Mouse (Mus musculus): ENCODE measurements around the gene Brd3.

- TF ChIP-seq GATA1 (IDR thresholded peaks at IDR 0.05; ENCODE audit: low read length) (no peak), TAL1 (IDR thresholded peaks at IDR 0.05; ENCODE audit: low read length) (no peak)
Observed at GRCm38 (mm10) chr2:27459735-27460134, 47.7 kb downstream of the Brd3 start.
